Mouse (Mus musculus) common myeloid progenitor, adult 5-6 weeks (primary cell): Measurements from ENCODE around the gene Gpm6b. TPM values are rescaled to one million over a fixed set of nuclear protein-coding genes. Genes with fewer than 3 reads are reported as not detected.
A peak's percentile ranks its signal among the peaks of the same experiment; 100 is the strongest.

ENCODE experiments used
- ATAC-seq: replicated peaks from 2 replicates; pipeline ENCODE4 v1.8.0; 2016; ENCODE audit warnings: low read depth, mild to moderate bottlenecking, moderate TSS enrichment, inconsistent platforms; ENCODE audit not compliant: poor library complexity, severe bottlenecking
- total RNA-seq: library from RNA; stranded (forward); fragments of 200-1000, 187-1606 nt; gene quantifications from 2 replicates; pipeline ENCODE4 v1.2.3, GENCODE M21; 2017

Gene Gpm6b
- total RNA-seq, 1 experiment from 2014 or later: 0.82 TPM

GRCm38 (mm10) chrX:166302791-166303190 is 64.1 kb downstream of the Gpm6b start:
- no peak for ATAC-seq

- ATAC-seq: peak; percentile 54
These were observed 65.6 kb downstream of the Gpm6b start for GRCm38 (mm10) chrX:166304355-166304754.

GRCm38 (mm10) chrX:166307437-166308222 is 68.9 kb downstream of the Gpm6b start:
- no peak for ATAC-seq

GRCm38 (mm10) chrX:166308798-166309197 is 70.1 kb downstream of the Gpm6b start:
- peak; percentile 74; the same call in 1 of the 2 replicates for ATAC-seq

- ATAC-seq: no peak
These were observed 76.5 kb downstream of the Gpm6b start for GRCm38 (mm10) chrX:166315251-166315650.

- peak; percentile 98 for ATAC-seq
These were observed 78.1 kb downstream of the Gpm6b start for GRCm38 (mm10) chrX:166316552-166317375.

- no peak for ATAC-seq
These were observed 78.6 kb downstream of the Gpm6b start for GRCm38 (mm10) chrX:166317376-166317679.

- no peak for ATAC-seq
These were observed 84.5 kb downstream of the Gpm6b start for GRCm38 (mm10) chrX:166323226-166323625.

- peak; percentile 54 for ATAC-seq
These were observed 88.9 kb downstream of the Gpm6b start for GRCm38 (mm10) chrX:166327621-166328020.

GRCm38 (mm10) chrX:166328219-166328901 is 89.6 kb downstream of the Gpm6b start:
- ATAC-seq: no peak

GRCm38 (mm10) chrX:166328904-166329451 is 90.3 kb downstream of the Gpm6b start:
- peak; percentile 92 for ATAC-seq

- no peak for ATAC-seq
These were observed 95.9 kb downstream of the Gpm6b start for GRCm38 (mm10) chrX:166334516-166335136.

- ATAC-seq: no peak
These were observed 99.6 kb downstream of the Gpm6b start for GRCm38 (mm10) chrX:166338353-166338752.

GRCm38 (mm10) chrX:166338784-166339520 is 100.2 kb downstream of the Gpm6b start:
- ATAC-seq: no peak

GRCm38 (mm10) chrX:166339911-166340310 is 101.2 kb downstream of the Gpm6b start:
- peak; percentile 47; the same call in 1 of the 2 replicates for ATAC-seq

- peak; percentile 83 for ATAC-seq
These were observed 103.1 kb downstream of the Gpm6b start for GRCm38 (mm10) chrX:166341795-166342194.

GRCm38 (mm10) chrX:166344228-166345015 is 105.7 kb downstream of the Gpm6b start:
- no peak for ATAC-seq

GRCm38 (mm10) chrX:166348086-166348485 is 109.4 kb downstream of the Gpm6b start:
- no peak for ATAC-seq
